Mouse (Mus musculus) embryonic fibroblast, embryonic 13.5 days (primary cell): ENCODE data around the gene Chd5.
A peak's percentile ranks its signal among the peaks of the same experiment; 100 is the strongest.

Source experiments
- CTCF ChIP-seq: IDR thresholded peaks from 2 replicates; pipeline ENCODE4 v1.5.1; 2011; ENCODE audit warnings: mild to moderate bottlenecking, control low read depth, low read length, moderate library complexity, borderline replicate concordance; ENCODE audit not compliant: insufficient read depth
- POLR2A ChIP-seq: IDR thresholded peaks from 2 replicates; pipeline ENCODE4 v1.6.1; 2011; ENCODE audit warnings: low read depth, mild to moderate bottlenecking, control low read depth, low read length, moderate library complexity

DNA sequence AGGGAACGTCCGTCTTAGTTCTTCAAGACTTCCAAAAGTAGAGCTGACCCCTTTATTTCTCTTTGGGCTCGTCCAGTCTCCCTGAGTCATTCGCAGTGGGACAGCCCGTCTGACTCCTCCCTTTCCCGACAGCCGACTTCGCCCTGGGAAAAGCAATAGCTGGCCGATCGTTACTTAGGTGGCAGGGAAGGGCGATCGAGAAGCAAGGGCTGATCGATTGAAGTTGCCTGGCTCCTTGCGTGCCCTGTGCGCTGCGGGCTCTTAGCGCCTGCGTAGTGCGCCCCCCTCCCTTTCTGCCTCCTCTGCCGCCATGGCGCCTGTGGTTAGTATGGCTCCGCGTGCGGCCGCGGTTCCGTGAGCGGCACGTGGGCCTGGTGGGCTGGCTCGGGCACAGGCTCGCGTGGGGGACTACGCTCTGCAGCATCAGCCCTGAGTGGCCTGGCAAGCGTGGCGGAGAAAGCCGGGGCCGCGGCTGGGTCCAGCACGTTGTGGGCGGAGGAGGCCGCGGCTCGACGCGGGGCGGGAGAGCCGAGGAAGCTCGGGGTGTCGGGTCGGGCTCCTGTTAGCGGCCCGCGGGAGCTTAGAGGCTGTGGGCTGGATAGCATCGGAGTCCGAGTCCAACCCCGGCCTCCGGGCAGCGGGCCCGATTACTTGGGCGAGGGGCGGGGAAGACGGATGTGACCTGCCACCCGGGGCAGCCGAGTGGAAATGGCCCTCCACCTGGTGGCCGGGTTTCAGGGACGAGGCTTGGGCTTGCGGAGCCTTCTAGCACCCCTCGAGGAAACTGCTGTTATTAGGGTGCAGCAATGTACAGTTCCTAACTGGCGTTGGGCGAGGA lies 12.7 kb upstream of the Chd5 start, which contains the start of gene Rpl22:
- no peak for TF ChIP-seq CTCF
- peak; percentile 92 for TF ChIP-seq POLR2A
